Mouse (Mus musculus) kidney, adult 2 months (tissue): ENCODE measurements around the gene Mrpl36.

Experiments used
- CTCF ChIP-seq: fragments of 200-500 bp; conservative IDR thresholded peaks from 2 replicates; pipeline ENCODE4 v1.5.1; 2011; ENCODE audit warnings: low read depth, mild to moderate bottlenecking, control low read depth, low read length, moderate library complexity, mixed read lengths; ENCODE audit not compliant: insufficient read depth, insufficient read length
- POLR2A ChIP-seq: fragments of 200-500 bp; IDR thresholded peaks from one replicate; pipeline ENCODE4 v1.6.1; 2011; ENCODE audit warnings: low read depth, low read length, control low read depth

GRCm38 (mm10) chr13:73336753-73337152, 8.4 kb downstream of the Mrpl36 start:
- TF ChIP-seq CTCF (no peak), POLR2A (no peak)
